Mouse (Mus musculus) kidney, adult 2 months (tissue): ENCODE measurements around the gene Usp36. TPM values are rescaled to one million over a fixed set of nuclear protein-coding genes. Genes with fewer than 3 reads are reported as not detected.

Experiments used
- DNase-seq: peaks from one replicate; pipeline ENCODE4 v3.0.0; 2021
- H3K27ac ChIP-seq: fragments of 200-500 bp; 2 replicates; pipeline ENCODE4 v1.5.1; 2012; ENCODE audit warnings: low read depth, low read length, control low read depth, inconsistent platforms; ENCODE audit not compliant: insufficient read depth
- H3K27me3 ChIP-seq: fragments of 200-500 bp; replicated peaks from 2 replicates; pipeline ENCODE4 v1.6.1; 2012; ENCODE audit warnings: mild to moderate bottlenecking, moderate library complexity, low read length, inconsistent platforms; ENCODE audit not compliant: control insufficient read depth, insufficient read depth
- H3K36me3 ChIP-seq: fragments of 200-500 bp; 2 replicates; pipeline ENCODE4 v1.6.1; 2012; ENCODE audit warnings: mild to moderate bottlenecking, moderate library complexity, low read length, inconsistent platforms; ENCODE audit not compliant: control insufficient read depth, insufficient read depth
- H3K4me1 ChIP-seq: fragments of 200-500 bp; 2 replicates; pipeline ENCODE4 v1.6.1; 2011; ENCODE audit warnings: low read length; ENCODE audit not compliant: control insufficient read depth, insufficient read depth
- H3K4me3 ChIP-seq: fragments of 200-500 bp; 2 replicates; pipeline ENCODE4 v1.5.1; 2011; ENCODE audit warnings: mild to moderate bottlenecking, low read depth, low read length, control low read depth; ENCODE audit not compliant: insufficient read depth
- CTCF ChIP-seq: fragments of 200-500 bp; conservative IDR thresholded peaks from 2 replicates; pipeline ENCODE4 v1.5.1; 2011; ENCODE audit warnings: low read depth, mild to moderate bottlenecking, control low read depth, low read length, moderate library complexity, mixed read lengths; ENCODE audit not compliant: insufficient read depth, insufficient read length
- POLR2A ChIP-seq: fragments of 200-500 bp; IDR thresholded peaks from one replicate; pipeline ENCODE4 v1.6.1; 2011; ENCODE audit warnings: low read depth, low read length, control low read depth
- whole genome bisulfite sequencing: fragments of 180-500 bp; shearing (Covaris S2); methylation state at CpG from one replicate; pipeline ENCODE4 v1.1.7; 2018; 5-methylcytosine and 5-hydroxymethylcytosine counted together
- polyA plus RNA-seq: library from polyadenylated mRNA; depleted of rRNA; stranded (reverse); fragments of >200 nt; gene quantifications from 2 replicates; pipeline ENCODE4 v1.2.3, GENCODE M21; 2012

The Usp36 gene
- polyA plus RNA-seq, 1 experiment: 11.2 TPM

DNA sequence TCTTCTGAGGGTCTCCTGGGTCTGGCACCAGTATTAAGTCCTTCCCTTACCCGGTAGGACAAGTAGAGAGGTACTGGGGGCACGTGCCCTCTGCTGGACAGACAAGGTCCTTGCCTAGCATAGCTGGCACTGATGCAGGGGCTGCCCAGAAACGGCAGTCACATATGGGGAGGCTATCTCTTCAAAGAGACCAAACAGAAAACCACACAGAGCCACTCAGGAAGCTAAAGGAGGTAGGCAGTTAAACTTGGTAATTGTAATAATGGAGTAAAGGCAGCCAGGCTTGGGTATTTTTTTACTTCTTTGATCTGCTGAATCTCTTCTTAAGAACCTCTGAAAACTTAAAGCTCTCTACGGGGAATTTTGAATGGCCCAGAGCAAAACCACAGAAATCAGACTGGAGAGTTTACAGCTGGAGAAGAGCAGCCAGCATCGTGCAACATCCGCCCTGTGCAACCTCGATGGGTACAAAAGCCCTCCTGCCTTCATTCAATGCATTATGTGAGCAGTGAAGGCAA lies 57.7 kb downstream of the Usp36 start:
- 32% methylated on average over 7 of the region's 7 CpGs for WGBS
- H3K36me3 ChIP-seq: no peaks in the 10 kb centered on the region
- H3K27ac ChIP-seq: no peak overlapping the region
- peaks cover 22% of the 10 kb centered on the region for H3K4me1 ChIP-seq
- peak; percentile 36 for DNase-seq
- TF ChIP-seq CTCF: peak; percentile 62
- TF ChIP-seq POLR2A: no peak
- H3K4me3 ChIP-seq: no peak overlapping the region
- H3K27me3 ChIP-seq: no peaks in the 10 kb centered on the region

DNA sequence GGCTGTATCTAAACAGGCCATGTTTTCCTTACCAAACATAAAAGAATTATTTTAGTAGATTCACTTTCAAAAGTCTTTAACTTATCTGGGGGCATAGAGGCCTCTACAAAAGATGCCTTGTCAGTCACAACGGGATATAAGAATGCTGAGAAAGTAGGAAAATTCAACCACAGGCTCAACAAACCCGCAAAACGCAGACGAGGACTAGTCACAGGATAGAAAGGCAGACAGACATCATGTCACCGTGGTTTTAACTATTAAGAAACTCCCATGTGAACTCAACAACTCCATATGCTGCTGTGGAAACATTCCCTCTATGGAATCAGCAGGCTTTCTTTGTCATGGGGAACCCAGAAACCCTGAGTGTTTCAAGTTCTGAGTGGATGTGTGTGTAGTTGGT lies 60.1 kb downstream of the Usp36 start:
- no peak for TF ChIP-seq POLR2A
- H3K4me1 ChIP-seq: peaks cover 29% of the 10 kb centered on the region
- H3K4me3 ChIP-seq: no peak overlapping the region
- H3K27me3 ChIP-seq: no peaks in the 10 kb centered on the region
- 87% methylated on average over 5 of the region's 5 CpGs for WGBS
- H3K36me3 ChIP-seq: no peaks in the 10 kb centered on the region
- no peak for DNase-seq
- H3K27ac ChIP-seq: no peak overlapping the region

DNA sequence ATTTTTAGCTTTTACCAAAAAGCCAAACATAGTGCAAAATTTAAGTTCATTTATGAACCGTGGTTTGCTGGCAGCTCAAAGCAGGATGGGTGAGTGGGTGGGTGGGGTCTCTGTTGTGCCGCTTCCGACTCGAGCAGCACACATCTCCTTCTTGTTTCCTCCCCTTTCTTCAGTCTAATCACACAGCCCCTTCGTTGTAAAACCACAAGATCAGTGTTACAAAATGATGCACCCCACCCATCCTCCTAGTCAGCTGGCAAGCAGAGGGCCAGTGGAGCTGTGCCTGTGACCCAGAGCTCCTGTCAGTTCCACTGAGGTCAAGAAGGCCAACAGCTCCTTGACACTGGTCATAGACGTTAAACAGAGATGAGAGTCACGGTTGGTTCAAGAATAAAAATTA lies 62.4 kb downstream of the Usp36 start:
- peaks cover 27% of the 10 kb centered on the region for H3K4me1 ChIP-seq
- no peaks in the 10 kb centered on the region for H3K27me3 ChIP-seq
- H3K4me3 ChIP-seq: no peak overlapping the region
- WGBS: 45% methylated on average over 7 of the region's 7 CpGs
- TF ChIP-seq POLR2A (no peak), CTCF (no peak)
- no peaks in the 10 kb centered on the region for H3K36me3 ChIP-seq
- no peak for DNase-seq
- no peak overlapping the region for H3K27ac ChIP-seq

DNA sequence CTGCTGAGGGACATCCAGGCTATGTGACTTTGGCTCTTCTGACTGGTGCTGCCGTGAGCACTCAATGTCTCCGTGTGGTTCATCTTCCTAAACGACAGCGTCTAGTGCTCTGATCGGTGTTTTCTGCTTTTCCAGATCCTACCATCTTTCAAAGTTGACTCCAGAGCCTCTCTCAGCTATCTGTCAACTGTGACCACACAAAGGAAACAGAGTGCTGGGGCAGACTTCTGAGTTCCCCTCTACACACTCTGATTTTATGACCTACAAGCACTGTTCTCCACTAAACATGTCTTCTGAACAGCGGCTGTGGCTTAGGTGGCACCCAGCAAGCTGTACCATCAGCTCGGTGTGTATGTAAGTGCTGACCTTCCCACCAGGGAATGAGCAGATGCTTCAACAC lies 63.2 kb downstream of the Usp36 start:
- H3K27ac ChIP-seq: no peak overlapping the region
- TF ChIP-seq POLR2A (no peak), CTCF (no peak)
- DNase-seq: no peak
- H3K4me1 ChIP-seq: peaks cover 25% of the 10 kb centered on the region
- 74% methylated on average over 7 of the region's 7 CpGs for WGBS
- no peaks in the 10 kb centered on the region for H3K27me3 ChIP-seq
- H3K4me3 ChIP-seq: no peak overlapping the region
- no peaks in the 10 kb centered on the region for H3K36me3 ChIP-seq

DNA sequence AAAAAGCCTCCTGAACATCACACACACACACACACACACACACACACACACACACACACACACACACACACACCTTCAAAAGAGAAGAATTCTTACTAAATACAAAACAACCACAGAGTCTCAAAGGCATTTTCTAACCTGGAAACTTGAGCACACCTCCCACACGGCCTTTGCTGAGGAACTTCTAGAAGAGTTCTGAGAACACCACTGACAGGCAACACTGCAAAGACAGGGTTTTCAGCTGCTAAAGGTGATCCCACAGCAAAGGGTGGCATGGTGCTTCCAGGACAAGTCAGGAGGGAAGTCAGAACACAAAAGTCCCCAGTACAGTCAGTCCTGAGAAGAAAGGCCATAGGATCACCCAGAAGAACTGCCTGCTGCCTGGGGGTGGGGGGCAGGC lies 64.2 kb downstream of the Usp36 start:
- TF ChIP-seq POLR2A: no peak
- no peak overlapping the region for H3K27ac ChIP-seq
- 35% methylated on average over 1 of the region's 1 CpGs for WGBS
- no peaks in the 10 kb centered on the region for H3K36me3 ChIP-seq
- no peak for DNase-seq
- H3K4me3 ChIP-seq: no peak overlapping the region
- no peaks in the 10 kb centered on the region for H3K27me3 ChIP-seq
- H3K4me1 ChIP-seq: peaks cover 19% of the 10 kb centered on the region

DNA sequence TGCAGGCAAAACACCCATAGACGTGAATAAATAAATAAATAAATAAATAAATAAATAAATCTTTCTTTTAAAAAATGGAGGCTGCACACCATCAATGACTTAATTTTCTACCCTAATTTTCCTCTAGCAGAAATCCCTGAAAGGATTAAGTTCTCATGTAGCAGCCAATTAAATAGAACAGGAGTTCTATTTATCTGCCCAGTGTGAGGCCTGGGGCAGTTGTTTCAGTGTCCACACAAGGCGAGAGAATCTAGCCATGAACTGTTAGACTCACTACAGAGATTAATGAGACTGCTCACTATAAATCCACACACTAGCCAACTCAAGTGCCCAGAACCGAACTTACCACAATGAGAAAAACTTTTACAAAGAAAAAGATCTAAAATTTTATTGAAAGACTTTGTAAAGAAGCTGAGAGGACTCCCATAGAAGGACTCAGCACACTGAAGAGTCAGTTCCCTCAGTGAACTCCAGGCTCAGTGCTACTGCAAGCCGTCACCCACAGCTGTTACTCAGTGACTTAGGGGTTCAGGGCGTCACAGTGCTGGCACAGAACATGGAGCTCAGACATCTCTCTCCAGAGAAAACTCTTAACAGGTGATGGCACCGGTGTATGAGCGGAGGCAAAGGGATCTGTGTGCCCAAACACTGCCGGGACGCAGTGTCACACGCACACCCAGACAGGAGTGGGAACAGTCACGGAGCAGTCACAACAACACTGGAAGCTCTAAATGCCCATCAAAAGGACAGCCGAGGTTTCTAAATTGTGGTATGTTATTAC lies 64.8 kb downstream of the Usp36 start:
- Histone ChIP-seq H3K4me1 (peaks cover 20% of the 10 kb centered on the region), H3K4me3 (no peak overlapping the region), H3K36me3 (no peaks in the 10 kb centered on the region), H3K27ac (no peak overlapping the region), H3K27me3 (no peaks in the 10 kb centered on the region)
- TF ChIP-seq POLR2A (no peak), CTCF (no peak)
- DNase-seq: no peak
- WGBS: 65% methylated on average over 12 of the region's 12 CpGs

DNA sequence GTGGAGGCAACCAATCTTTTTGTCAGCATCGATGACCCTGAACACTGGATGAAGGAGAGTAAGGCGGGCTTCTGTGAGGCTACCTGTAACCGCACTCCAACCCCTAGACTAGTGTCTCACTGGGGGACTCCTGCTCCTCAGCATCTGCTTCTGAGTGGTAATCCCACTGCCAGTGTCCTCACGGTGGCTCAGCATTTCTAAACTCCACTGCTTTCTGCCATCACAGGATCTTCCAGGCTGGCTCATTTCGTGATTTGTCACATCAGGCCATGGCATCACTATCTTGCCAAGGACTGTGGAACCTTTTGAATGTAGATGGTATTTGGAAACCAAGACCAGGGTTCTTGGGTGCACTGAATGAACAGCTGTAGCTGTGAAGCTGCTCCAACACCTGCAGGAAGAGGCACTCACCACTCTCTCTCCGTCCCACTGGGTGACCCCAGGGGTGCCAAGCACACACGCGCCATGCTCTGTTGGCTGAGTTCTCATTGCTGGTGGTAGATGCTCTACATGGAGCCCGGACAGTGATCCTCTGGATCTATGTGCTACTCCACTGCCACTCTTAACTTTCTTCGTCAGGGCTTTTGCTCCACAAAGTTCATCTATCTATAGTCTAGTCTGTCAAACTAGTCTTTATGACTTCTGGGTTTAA lies 66.5 kb downstream of the Usp36 start:
- TF ChIP-seq POLR2A (no peak), CTCF (no peak)
- H3K4me3 ChIP-seq: no peak overlapping the region
- no peaks in the 10 kb centered on the region for H3K36me3 ChIP-seq
- no peak overlapping the region for H3K27ac ChIP-seq
- DNase-seq: no peak
- WGBS: 76% methylated on average over 10 of the region's 10 CpGs
- H3K4me1 ChIP-seq: peaks cover 22% of the 10 kb centered on the region
- no peaks in the 10 kb centered on the region for H3K27me3 ChIP-seq
